Mouse (Mus musculus) liver, embryonic 14.5 days (tissue): ENCODE results near the gene Prex1.

Experiments
- CTCF ChIP-seq: IDR thresholded peaks from 2 replicates; pipeline ENCODE4 v1.5.1; 2016; ENCODE audit warnings: antibody characterized with exemption, low read depth, control low read depth
- EP300 ChIP-seq: IDR thresholded peaks from 2 replicates; pipeline ENCODE4 v1.6.1; 2016; ENCODE audit warnings: antibody characterized with exemption, low read depth

DNA sequence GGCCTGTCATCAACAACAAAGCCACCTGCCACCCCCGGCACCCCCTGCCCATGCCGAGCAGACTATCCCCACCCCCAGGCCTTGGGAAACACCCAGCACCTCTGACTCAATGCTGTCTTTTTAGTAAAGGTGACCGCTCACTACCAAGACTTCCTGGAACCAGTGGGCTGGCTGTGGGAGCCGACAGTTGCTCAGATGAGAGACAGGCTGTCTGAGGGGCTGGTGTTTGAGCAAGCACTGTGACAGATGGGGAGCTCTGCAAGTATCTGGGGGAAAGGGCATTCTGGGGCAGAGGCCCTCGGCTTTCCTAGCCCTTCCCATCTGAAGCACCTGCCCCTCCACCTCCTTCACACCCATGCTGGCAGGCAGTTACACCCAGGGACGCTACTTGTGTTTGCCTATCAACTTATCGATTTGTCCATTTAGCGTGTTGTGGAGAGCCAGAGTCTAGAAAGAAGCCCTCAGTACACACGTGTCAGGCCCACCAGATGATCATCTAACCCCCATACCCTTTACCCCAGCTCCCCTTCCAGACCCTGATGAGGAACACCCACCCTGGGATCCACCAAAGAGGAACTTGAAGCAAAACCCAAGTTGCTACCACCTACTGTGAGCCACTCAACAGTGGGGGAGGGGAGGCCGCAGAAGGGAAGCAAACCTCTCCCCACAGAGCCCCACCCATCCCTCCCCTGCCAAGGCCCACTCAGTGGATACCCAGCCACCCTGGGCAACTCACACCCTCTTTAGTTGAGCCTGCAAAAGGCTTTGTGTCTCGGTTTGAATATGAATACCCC lies 57.7 kb downstream of the Prex1 start:
- no peak for TF ChIP-seq CTCF
- no peak for TF ChIP-seq EP300
